Mouse (Mus musculus) lung, postnatal 0 days (tissue): ENCODE measurements around the gene Gm6993. TPM values are rescaled to one million over a fixed set of nuclear protein-coding genes. Genes with fewer than 3 reads are reported as not detected.
A peak's percentile ranks its signal among the peaks of the same experiment; 100 is the strongest.

Source experiments
- ATAC-seq: fragments of 200-750 bp; cut with Nextera tagmentation; 2 replicates; pipeline ENCODE4 v1.8.0; 2017; ENCODE audit warnings: moderate library complexity
- DNase-seq: peaks from one replicate; pipeline ENCODE4 v3.0.0-alpha.2; 2016; ENCODE audit warnings: low spot score
- H3K27ac ChIP-seq: fragments of 300-500 bp; sonication (generic); 2 replicates; pipeline ENCODE4 v1.5.1; 2014; ENCODE audit warnings: antibody characterized with exemption, mild to moderate bottlenecking, low read length, mixed read lengths
- H3K27me3 ChIP-seq: fragments of 300-500 bp; sonication (generic); replicated peaks from 2 replicates; pipeline ENCODE4 v1.6.1; 2014; ENCODE audit warnings: low read length, mixed read lengths; ENCODE audit not compliant: insufficient read depth
- H3K36me3 ChIP-seq: fragments of 300-500 bp; sonication (generic); 2 replicates; pipeline ENCODE4 v1.6.1; 2014; ENCODE audit warnings: low read length, mixed read lengths; ENCODE audit not compliant: insufficient read depth
- H3K4me1 ChIP-seq: fragments of 300-500 bp; sonication (generic); 2 replicates; pipeline ENCODE4 v1.6.1; 2014; ENCODE audit warnings: antibody characterized with exemption, low read depth, low read length, mixed read lengths; ENCODE audit not compliant: insufficient read depth
- H3K4me2 ChIP-seq: fragments of 300-500 bp; sonication (generic); replicated peaks from 2 replicates; pipeline ENCODE4 v1.6.1; 2014; ENCODE audit warnings: low read depth, mild to moderate bottlenecking, low read length, moderate library complexity, mixed read lengths
- H3K4me3 ChIP-seq: fragments of 300-500 bp; sonication (generic); 2 replicates; pipeline ENCODE4 v1.5.1; 2014; ENCODE audit warnings: low read depth, low read length
- H3K9ac ChIP-seq: fragments of 300-500 bp; sonication (generic); replicated peaks from 2 replicates; pipeline ENCODE4 v1.6.1; 2014; ENCODE audit warnings: low read depth, mild to moderate bottlenecking
- H3K9me3 ChIP-seq: fragments of 300-500 bp; sonication (generic); 2 replicates; pipeline ENCODE4 v1.6.1; 2016; ENCODE audit warnings: low read length, mixed read lengths
- CTCF ChIP-seq: IDR thresholded peaks from 2 replicates; pipeline ENCODE4 v1.5.1; 2016; ENCODE audit warnings: antibody characterized with exemption, mild to moderate bottlenecking
- EP300 ChIP-seq: IDR thresholded peaks from 2 replicates; pipeline ENCODE4 v1.6.1; 2016; ENCODE audit warnings: antibody characterized with exemption, mild to moderate bottlenecking, control low read depth
- WGBS: fragments of 180-500 bp; shearing (Covaris S2); extraction: QIAGEN DNeasy Blood & Tissue Kit; methylation state at CpG from one replicate; pipeline ENCODE4 v1.1.7; 2014; 5-methylcytosine and 5-hydroxymethylcytosine counted together
- polyA plus RNA-seq: library from polyadenylated mRNA; unstranded; fragments of >200 nt; fragmentation: Nextera tagmentation; extraction: Ambion mirVana; gene quantifications from 2 replicates; pipeline ENCODE4 v1.2.1, GENCODE M21; 2015

Gm6993 gene
- polyA plus RNA-seq, 1 experiment from 2014 or later: not detected

DNA sequence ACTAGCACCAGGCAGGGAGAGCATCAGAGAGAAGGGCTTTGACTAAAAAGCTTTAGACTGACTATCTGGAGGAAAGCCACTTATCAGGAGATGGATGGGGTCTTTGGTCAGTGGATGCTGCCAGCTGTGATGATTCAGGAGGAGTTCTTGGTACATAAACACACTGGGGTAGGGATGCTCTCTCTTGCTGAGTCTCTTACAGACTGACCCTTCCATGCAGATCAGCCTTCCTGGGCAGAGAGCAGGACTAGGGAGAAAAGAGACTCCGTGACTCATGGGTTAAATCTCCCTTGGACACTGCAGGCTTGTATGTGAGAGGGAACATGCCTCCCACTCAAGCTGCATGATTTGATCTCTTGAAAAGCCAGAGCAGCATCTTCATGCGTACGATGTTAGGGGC lies 5.6 kb downstream of the Gm6993 start:
- H3K4me1 ChIP-seq: no peaks in the 10 kb centered on the region
- H3K4me2 ChIP-seq: no peak overlapping the region
- no peaks in the 10 kb centered on the region for H3K27me3 ChIP-seq
- WGBS: 62% methylated on average over 3 of the region's 3 CpGs
- no peak overlapping the region for H3K27ac ChIP-seq
- no peaks in the 10 kb centered on the region for H3K36me3 ChIP-seq
- no peaks in the 10 kb centered on the region for H3K9me3 ChIP-seq
- ATAC-seq (peak; percentile 19; the same call in 1 of the 2 replicates), DNase-seq (no peak)
- no peak overlapping the region for H3K9ac ChIP-seq
- no peak overlapping the region for H3K4me3 ChIP-seq
- TF ChIP-seq CTCF (no peak), EP300 (no peak)

DNA sequence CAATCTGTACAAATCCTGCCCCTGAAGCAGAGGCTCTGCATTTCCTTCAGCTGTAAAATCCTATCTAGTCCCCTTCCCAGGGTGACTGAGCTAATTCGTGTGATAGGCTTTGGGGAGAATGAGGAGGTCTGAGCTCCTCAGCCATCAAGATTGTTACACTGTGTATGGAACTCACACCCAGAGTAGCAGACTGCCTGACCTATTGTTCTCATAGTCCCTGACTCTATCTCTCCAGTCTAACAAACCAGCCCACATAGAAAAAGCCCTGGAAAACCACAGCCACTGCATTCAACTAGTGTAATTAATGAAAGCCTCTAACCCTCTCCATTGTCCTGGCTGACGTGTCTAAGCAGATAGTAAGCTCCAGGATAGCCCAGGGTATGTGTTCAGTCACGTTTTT lies 6.0 kb downstream of the Gm6993 start:
- no peak for TF ChIP-seq EP300
- TF ChIP-seq CTCF: no peak
- ATAC-seq (peak; percentile 37; the same call in 1 of the 2 replicates), DNase-seq (no peak)
- Histone ChIP-seq H3K27me3 (no peaks in the 10 kb centered on the region), H3K9me3 (no peaks in the 10 kb centered on the region), H3K9ac (no peak overlapping the region), H3K27ac (no peak overlapping the region), H3K36me3 (no peaks in the 10 kb centered on the region), H3K4me1 (no peaks in the 10 kb centered on the region), H3K4me3 (no peak overlapping the region), H3K4me2 (no peak overlapping the region)
- WGBS: 48% methylated on average over 3 of the region's 3 CpGs

DNA sequence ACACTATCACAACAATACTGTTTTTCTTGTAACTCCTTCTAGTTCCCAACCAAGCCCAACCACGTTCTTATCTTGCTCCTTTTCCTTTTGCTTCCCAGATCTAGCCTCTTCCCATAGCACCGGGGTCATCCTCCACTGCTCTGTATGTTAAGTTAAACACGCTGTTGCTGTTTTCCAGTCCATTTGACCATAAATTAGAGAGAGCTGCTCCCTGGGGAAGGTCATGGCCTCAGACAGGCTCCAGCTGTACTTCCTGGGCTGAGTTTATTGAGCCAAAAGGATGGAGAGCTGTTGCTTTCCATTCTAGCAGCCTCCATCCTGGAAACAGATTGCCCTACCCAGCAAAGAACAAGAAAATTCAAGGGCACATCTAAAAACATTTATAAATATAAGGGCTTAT lies 7.6 kb downstream of the Gm6993 start:
- no peak overlapping the region for H3K4me3 ChIP-seq
- WGBS: 36% methylated on average over 3 of the region's 3 CpGs
- no peaks in the 10 kb centered on the region for H3K36me3 ChIP-seq
- no peak overlapping the region for H3K4me2 ChIP-seq
- no peaks in the 10 kb centered on the region for H3K27me3 ChIP-seq
- TF ChIP-seq EP300 (no peak), CTCF (no peak)
- no peak overlapping the region for H3K27ac ChIP-seq
- H3K4me1 ChIP-seq: no peaks in the 10 kb centered on the region
- H3K9me3 ChIP-seq: no peaks in the 10 kb centered on the region
- no peak for DNase-seq
- ATAC-seq: no peak
- H3K9ac ChIP-seq: no peak overlapping the region

DNA sequence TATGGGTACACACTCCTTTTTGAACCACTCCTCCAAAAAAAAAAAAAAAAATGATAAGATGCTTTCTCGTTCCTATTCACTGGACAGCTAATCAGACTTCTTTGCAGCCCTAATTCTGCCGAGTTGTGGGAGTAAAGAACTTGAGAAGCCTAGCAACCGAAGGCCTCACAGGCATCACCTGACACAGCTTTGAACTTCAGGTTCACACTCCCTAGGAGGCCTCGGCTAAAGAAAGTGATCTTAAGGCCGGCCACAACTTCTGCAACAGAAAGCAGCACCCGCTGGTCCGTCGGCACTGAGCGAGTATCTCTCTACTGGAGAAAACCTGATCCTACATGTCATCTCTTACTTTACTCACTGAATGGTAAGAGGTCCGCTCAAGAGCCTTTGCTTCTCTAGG lies 8.1 kb downstream of the Gm6993 start:
- Histone ChIP-seq H3K27ac (no peak overlapping the region), H3K4me3 (no peak overlapping the region), H3K27me3 (no peaks in the 10 kb centered on the region), H3K9me3 (no peaks in the 10 kb centered on the region), H3K9ac (no peak overlapping the region), H3K36me3 (no peaks in the 10 kb centered on the region), H3K4me1 (no peaks in the 10 kb centered on the region), H3K4me2 (no peak overlapping the region)
- no peak for DNase-seq
- no peak for TF ChIP-seq CTCF
- TF ChIP-seq EP300: no peak
- 40% methylated on average over 10 of the region's 10 CpGs for WGBS
- no peak for ATAC-seq

DNA sequence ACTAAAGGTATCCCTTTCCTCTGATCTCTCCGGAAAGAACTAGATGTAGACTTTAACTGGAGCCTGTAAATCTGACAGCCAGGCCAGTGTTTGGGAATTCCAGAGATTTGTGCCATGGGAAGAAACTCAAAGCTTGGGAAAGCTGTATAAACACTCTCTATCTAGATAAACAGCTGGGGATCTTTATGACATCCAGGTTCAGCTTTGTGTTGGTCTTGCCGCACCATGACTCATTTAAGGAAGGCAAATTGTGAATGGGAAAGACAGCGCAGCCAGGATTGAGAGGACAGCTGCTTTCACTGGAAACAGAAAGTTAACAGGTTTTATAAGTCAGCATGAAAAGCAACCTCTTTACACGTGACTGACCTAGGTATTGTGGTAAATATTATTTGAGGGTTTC lies 11.7 kb downstream of the Gm6993 start:
- Histone ChIP-seq H3K9me3 (no peaks in the 10 kb centered on the region), H3K9ac (no peak overlapping the region), H3K4me2 (no peak overlapping the region), H3K4me3 (no peak overlapping the region), H3K4me1 (no peaks in the 10 kb centered on the region), H3K27me3 (no peaks in the 10 kb centered on the region), H3K36me3 (no peaks in the 10 kb centered on the region), H3K27ac (no peak overlapping the region)
- DNase-seq (peak; percentile 36), ATAC-seq (no peak)
- TF ChIP-seq EP300: no peak
- no peak for TF ChIP-seq CTCF
- 40% methylated on average over 4 of the region's 4 CpGs for WGBS

DNA sequence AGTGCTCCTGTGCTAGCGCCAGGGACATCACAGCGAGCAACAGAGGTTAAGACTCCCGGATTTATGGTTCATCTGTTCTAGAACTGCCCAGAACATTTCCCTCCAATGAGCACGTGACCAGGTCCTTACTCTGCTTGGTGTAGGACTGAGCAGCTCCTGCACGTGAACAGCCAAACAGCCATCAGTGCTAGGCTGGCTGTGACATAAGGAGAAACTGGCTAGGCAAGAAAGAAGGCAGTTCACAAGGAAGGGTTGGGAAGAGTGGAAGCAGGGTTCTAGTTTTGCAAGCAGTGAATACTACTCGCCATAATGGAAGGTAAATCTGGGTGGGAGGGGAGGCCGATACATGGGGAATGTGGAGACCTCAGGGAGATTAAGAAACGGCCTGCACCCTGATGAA lies 14.4 kb downstream of the Gm6993 start:
- DNase-seq: no peak

More for the DNA sequence above, 14.4 kb downstream of the Gm6993 start:
- TF ChIP-seq CTCF (no peak), EP300 (no peak)
- H3K36me3 ChIP-seq: no peaks in the 10 kb centered on the region
- H3K9ac ChIP-seq: no peak overlapping the region
- H3K4me1 ChIP-seq: no peaks in the 10 kb centered on the region
- WGBS: 72% methylated on average over 8 of the region's 8 CpGs
- H3K9me3 ChIP-seq: no peaks in the 10 kb centered on the region
- no peaks in the 10 kb centered on the region for H3K27me3 ChIP-seq
- no peak for ATAC-seq
- H3K4me2 ChIP-seq: no peak overlapping the region
- no peak overlapping the region for H3K27ac ChIP-seq
- no peak overlapping the region for H3K4me3 ChIP-seq
